Mouse (Mus musculus): ENCODE results near the gene Bmp2k.

Gene Bmp2k

DNA sequence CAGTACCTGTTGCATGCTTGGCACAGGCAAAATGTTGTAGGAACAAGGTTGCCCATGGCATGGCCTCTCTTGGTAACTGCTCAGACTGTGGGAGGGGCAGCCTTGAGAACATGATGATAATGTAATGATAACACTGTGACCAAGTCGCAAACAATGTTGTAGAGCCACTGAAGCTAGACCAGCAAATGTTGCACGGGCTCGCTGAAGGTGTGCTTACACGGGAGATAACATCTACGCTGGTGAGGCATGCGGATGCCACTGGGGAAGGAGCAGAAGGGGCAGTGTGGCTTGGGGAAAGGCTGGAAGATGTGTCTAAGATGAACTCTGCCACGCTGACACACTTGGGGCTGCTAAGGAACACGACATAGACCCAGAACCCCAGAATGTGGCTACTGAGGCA lies 102.5 kb downstream of the Bmp2k start:
- no peak for DNase-seq (ENCODE audit: low read depth)

GRCm38 (mm10) chr5:97108333-97108732 lies 110.8 kb downstream of the Bmp2k start:
- DNase-seq (ENCODE audit: low read depth): no peak

- DNase-seq (ENCODE audit: low read depth): no peak
Measured at GRCm38 (mm10) chr5:97110133-97110532, 112.6 kb downstream of the Bmp2k start.

DNA sequence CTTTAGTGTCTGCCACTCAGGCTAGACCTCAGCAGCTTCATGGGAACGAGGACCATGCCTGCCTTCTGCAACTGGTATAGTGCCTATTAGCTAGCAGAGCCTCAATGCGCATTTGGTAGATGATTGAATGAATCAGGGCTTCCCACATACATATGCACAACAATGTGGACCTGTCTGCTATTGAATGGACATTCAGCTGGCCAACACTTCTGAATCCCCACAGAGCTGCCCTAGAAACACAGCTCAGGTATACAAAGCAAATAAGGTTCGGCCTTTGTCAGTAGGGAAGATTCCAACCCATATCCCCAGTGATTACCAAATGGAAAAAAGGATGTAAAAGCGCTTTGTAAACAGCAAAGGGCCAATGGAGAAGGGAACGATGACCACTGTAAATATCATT lies 113.2 kb downstream of the Bmp2k start:
- no peak for DNase-seq (ENCODE audit: low read depth)

GRCm38 (mm10) chr5:97111207-97111910 lies 113.9 kb downstream of the Bmp2k start, which contains the start of gene Paqr3:
Gene Paqr3, minus strand, starts transcription at chr5:97111596.
- DNase-seq (ENCODE audit: low read depth): peak; percentile 68

DNA sequence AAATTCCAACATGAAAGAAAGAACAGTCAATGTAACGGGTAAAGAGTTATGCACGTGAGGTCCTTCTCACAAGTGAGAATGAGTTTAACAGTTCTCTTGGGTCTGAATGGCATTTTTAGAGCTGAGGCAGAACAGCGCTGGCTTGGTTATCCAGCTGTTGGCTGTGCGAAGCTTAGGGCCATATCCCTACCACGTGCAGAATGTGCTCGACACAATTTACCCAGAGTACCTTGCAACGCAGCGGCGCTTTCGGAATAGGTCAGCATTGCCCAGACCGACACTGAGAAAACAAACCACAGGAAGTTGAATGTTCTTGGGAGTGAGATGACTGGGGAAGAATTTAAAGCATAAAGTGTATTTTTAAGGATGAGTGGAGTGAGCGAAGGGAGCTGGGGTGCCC lies 127.5 kb downstream of the Bmp2k start:
- no peak for DNase-seq (ENCODE audit: low read depth)

GRCm38 (mm10) chr5:97125459-97125970 lies 128.0 kb downstream of the Bmp2k start:
- DNase-seq (ENCODE audit: low read depth): no peak

DNA sequence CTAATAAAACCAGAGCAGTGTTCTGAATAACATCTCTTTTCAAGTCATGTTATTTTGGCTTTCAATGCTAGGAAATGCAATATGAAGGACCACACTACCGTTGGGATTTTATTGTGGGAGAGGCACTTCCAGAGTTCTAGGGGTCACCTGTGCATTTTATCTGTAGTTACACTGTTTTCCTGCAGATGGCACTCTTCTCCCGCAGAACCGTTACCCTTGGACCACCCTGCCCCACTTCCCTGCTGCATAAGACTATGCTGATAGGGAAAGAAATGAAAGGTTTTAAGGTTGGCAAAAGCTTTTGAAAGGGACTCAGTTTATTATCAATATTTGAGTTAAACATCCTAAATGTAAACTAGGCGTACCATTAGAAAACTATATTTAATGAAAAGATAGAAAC lies 128.5 kb downstream of the Bmp2k start:
- no peak for DNase-seq (ENCODE audit: low read depth)

DNA sequence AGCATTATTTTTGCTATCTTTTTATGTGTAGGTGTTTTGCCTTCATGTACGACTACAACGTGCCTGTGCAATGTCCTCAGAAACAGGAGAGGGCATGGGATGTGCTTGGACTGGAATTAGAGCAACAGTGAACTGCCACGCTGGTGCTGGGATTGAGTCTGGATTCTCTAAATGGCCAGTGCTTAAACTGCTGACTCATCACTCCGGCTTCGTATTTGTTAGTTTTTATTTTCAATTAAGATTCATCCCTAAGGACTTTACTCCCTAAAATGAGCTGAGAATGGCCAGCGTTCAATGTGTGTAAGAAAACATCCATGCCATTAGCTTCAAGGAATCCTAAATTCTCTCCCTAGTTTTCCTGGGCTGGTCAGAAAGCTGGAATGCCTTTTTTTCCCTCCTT lies 129.8 kb downstream of the Bmp2k start:
- no peak for DNase-seq (ENCODE audit: low read depth)

DNA sequence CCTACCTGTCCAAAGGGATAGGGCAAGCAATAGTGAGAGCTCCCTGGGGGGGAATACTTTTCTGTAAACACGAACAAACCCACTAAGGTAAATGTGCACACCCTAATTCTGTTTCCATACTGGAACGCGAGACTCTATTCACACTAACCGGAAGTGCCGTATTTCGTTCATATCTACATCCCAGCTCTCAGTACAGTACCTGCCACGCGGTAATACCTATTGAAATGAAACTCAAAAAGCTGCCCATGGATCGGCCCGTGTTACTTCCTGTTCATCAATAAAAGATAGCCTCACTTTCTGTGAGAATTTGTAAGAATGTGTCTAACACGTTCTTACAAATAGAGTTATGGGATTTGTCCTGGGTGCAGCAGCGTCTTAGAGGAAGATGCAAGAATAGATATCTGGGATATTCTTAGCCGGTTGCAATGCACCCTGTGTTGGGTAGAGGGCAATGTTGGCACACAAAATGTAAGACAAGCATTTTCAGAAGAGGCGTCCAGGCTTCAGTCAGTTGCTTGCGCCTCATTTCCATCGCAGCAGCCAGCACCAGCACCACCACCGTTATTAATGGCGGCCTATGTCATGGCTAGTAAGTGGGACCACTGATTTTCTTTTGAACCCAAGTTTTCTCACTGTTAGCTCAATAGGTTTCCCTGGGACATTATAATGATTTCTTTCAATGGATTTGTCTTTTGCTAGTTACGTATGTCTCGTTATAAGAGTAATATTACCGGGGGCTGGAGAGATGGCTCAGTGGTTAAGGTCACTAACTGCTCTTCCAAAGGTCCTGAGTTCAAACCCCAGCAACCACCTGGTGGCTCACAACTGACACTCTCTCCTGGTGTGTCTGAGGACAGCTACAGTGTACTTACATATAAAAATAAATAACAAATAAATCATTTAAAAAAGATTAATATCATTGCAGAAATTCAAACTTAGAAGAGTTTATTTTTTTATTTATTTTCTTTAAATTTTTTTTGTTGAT lies 131.0 kb downstream of the Bmp2k start:
- no peak for DNase-seq (ENCODE audit: low read depth)

GRCm38 (mm10) chr5:97129589-97129988 lies 132.1 kb downstream of the Bmp2k start:
- DNase-seq (ENCODE audit: low read depth): no peak

DNA sequence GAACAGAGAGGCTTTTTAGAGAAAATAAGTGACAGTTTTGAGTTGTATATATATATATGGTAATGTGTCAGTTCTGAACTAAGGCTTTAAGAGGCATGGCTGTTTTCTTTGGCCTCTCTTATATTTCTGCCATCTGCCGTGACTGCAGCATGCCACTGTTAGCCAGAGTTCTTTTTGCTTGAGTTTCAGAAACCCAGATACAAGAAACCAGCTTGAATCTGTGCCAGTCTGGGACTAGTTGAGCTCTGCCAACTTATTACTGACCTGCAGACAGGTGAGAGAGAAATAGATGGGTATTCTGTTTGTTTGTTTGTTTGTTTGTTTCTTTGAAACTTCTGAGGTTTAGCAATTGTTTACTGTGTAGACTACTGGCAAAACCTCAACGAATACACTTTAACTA lies 137.8 kb downstream of the Bmp2k start:
- no peak for DNase-seq (ENCODE audit: low read depth)

Measured in fibroblast of lung, adult 2 months (primary cell).